Mouse (Mus musculus) heart, embryonic 11.5 days (tissue): ENCODE results near the gene Wdr54. TPM values are rescaled to one million over a fixed set of nuclear protein-coding genes. Genes with fewer than 3 reads are reported as not detected.
A peak's percentile ranks its signal among the peaks of the same experiment; 100 is the strongest.

Experiments
- ATAC-seq: fragments of 200-750 bp; cut with Nextera tagmentation; replicated peaks from 2 replicates; pipeline ENCODE4 v1.8.0; 2017; ENCODE audit warnings: moderate library complexity; ENCODE audit not compliant: insufficient number of reproducible peaks, low FRiP score, low TSS enrichment
- H3K27ac ChIP-seq: fragments of 300-500 bp; sonication (generic); 2 replicates; pipeline ENCODE4 v1.5.1; 2014; ENCODE audit warnings: mild to moderate bottlenecking, low read depth, low read length
- H3K27me3 ChIP-seq: fragments of 300-500 bp; sonication (generic); 2 replicates; pipeline ENCODE4 v1.6.1; 2014; ENCODE audit warnings: mild to moderate bottlenecking, low read length, mixed read lengths; ENCODE audit not compliant: control insufficient read depth, insufficient read depth
- H3K36me3 ChIP-seq: fragments of 300-500 bp; sonication (generic); 2 replicates; pipeline ENCODE4 v1.6.1; 2014; ENCODE audit warnings: mild to moderate bottlenecking, low read length, moderate library complexity, mixed read lengths; ENCODE audit not compliant: control insufficient read depth, insufficient read depth
- H3K4me1 ChIP-seq: fragments of 300-500 bp; sonication (generic); 2 replicates; pipeline ENCODE4 v1.6.1; 2014; ENCODE audit warnings: low read length; ENCODE audit not compliant: control insufficient read depth, insufficient read depth
- H3K4me2 ChIP-seq: fragments of 300-500 bp; sonication (generic); 2 replicates; pipeline ENCODE4 v1.6.1; 2014; ENCODE audit warnings: mild to moderate bottlenecking, moderate library complexity
- H3K4me3 ChIP-seq: fragments of 300-500 bp; sonication (generic); 2 replicates; pipeline ENCODE4 v1.5.1; 2014; ENCODE audit warnings: low read depth, low read length
- H3K9ac ChIP-seq: fragments of 300-500 bp; sonication (generic); 2 replicates; pipeline ENCODE4 v1.6.1; 2014; ENCODE audit warnings: mild to moderate bottlenecking, low read depth, low read length, moderate library complexity
- H3K9me3 ChIP-seq: fragments of 300-500 bp; sonication (generic); replicated peaks from 2 replicates; pipeline ENCODE4 v1.6.1; 2016; ENCODE audit warnings: low read length; ENCODE audit not compliant: control insufficient read depth
- WGBS: fragments of 180-500 bp; shearing (Covaris S2); extraction: QIAGEN DNeasy Blood & Tissue Kit; methylation state at CpG from one replicate; pipeline ENCODE4 v1.1.7; 2014; ENCODE audit not compliant: insufficient replicate concordance; 5-methylcytosine and 5-hydroxymethylcytosine counted together
- polyA plus RNA-seq: library from polyadenylated mRNA; unstranded; fragments of >200 nt; fragmentation: Nextera tagmentation; extraction: Ambion mirVana; gene quantifications from 2 replicates; pipeline ENCODE4 v1.2.1, GENCODE M21; 2014

Gene Wdr54
- polyA plus RNA-seq, 1 experiment from 2014 or later, result 6.9 TPM

- Histone ChIP-seq H3K4me3 (no peak overlapping the region), H3K27ac (no peak overlapping the region), H3K27me3 (no peaks in the 10 kb centered on the region), H3K4me2 (no peak overlapping the region), H3K36me3 (no peaks in the 10 kb centered on the region), H3K9ac (no peak overlapping the region), H3K4me1 (peaks cover 32% of the 10 kb centered on the region), H3K9me3 (no peaks in the 10 kb centered on the region)
- ATAC-seq, result no peak
- WGBS, result 77% methylated on average over 4 of the region's 4 CpGs
Measured at GRCm38 (mm10) chr6:83111510-83112136, 44.6 kb downstream of the Wdr54 start.

- Histone ChIP-seq H3K4me2 (peak within 1 kb of the TSS; percentile 82), H3K4me1 (peaks cover 21% of the 10 kb centered on the region), H3K36me3 (no peaks in the 10 kb centered on the region), H3K27me3 (no peaks in the 10 kb centered on the region), H3K9me3 (no peaks in the 10 kb centered on the region), H3K27ac (peak within 1 kb of the TSS; percentile 65), H3K4me3 (peak within 1 kb of the TSS; percentile 66), H3K9ac (peak within 1 kb of the TSS; percentile 82)
- WGBS, result under 1% methylated on average over 76 of the region's 76 CpGs
- ATAC-seq, result peak; percentile 79
Measured at GRCm38 (mm10) chr6:83108762-83109668, 47.2 kb downstream of the Wdr54 start, which contains the start of gene Mrpl53. Gene Mrpl53 (plus strand): TSS chr6:83109040.

- Histone ChIP-seq H3K27me3 (no peaks in the 10 kb centered on the region), H3K27ac (no peak overlapping the region), H3K9ac (peak overlapping the region; percentile 18; the same call in 1 of the 2 replicates), H3K9me3 (no peaks in the 10 kb centered on the region), H3K36me3 (no peaks in the 10 kb centered on the region), H3K4me1 (peaks cover 28% of the 10 kb centered on the region), H3K4me3 (peak overlapping the region; percentile 66), H3K4me2 (peak overlapping the region; percentile 82)
- ATAC-seq, result no peak
- 29% methylated on average over 13 of the region's 13 CpGs for WGBS
Measured at GRCm38 (mm10) chr6:83107566-83108400, 48.4 kb downstream of the Wdr54 start.

- no peak for ATAC-seq
- no peak overlapping the region for H3K9ac ChIP-seq
- no peak overlapping the region for H3K4me3 ChIP-seq
- no peak overlapping the region for H3K27ac ChIP-seq
- H3K9me3 ChIP-seq, result no peaks in the 10 kb centered on the region
- 78% methylated on average over 4 of the region's 4 CpGs for WGBS
- peaks cover 24% of the 10 kb centered on the region for H3K4me1 ChIP-seq
- H3K4me2 ChIP-seq, result no peak overlapping the region
- H3K36me3 ChIP-seq, result no peaks in the 10 kb centered on the region
- no peaks in the 10 kb centered on the region for H3K27me3 ChIP-seq
Measured at GRCm38 (mm10) chr6:83104158-83104557, 52.0 kb downstream of the Wdr54 start.

- no peak overlapping the region for H3K27ac ChIP-seq
- H3K9ac ChIP-seq, result peak overlapping the region; percentile 22; the same call in 1 of the 2 replicates
- ATAC-seq, result peak; percentile 15
- H3K4me3 ChIP-seq, result peak overlapping the region; percentile 87; the same call in 1 of the 2 replicates
- H3K36me3 ChIP-seq, result no peaks in the 10 kb centered on the region
- H3K4me2 ChIP-seq, result peak overlapping the region; percentile 87
- 36% methylated on average over 11 of the region's 11 CpGs for WGBS
- H3K27me3 ChIP-seq, result no peaks in the 10 kb centered on the region
- no peaks in the 10 kb centered on the region for H3K9me3 ChIP-seq
- H3K4me1 ChIP-seq, result peaks cover 22% of the 10 kb centered on the region
Measured at GRCm38 (mm10) chr6:83103130-83103650, 53.0 kb downstream of the Wdr54 start.

- H3K4me1 ChIP-seq, result peaks cover 15% of the 10 kb centered on the region
Measured at GRCm38 (mm10) chr6:83101688-83102556, 54.3 kb downstream of the Wdr54 start.

GRCm38 (mm10) chr6:83101316-83101687, 54.9 kb downstream of the Wdr54 start, which contains the start of the genes Ccdc142 and Gm42688:
Gene Ccdc142 (plus strand): TSS chr6:83101601.
Gene Gm42688 (plus strand): TSS chr6:83101617.
- no peaks in the 10 kb centered on the region for H3K27me3 ChIP-seq
- peak within 1 kb of the TSS; percentile 87 for H3K4me3 ChIP-seq
- ATAC-seq, result peak; percentile 81
- peak within 1 kb of the TSS; percentile 68 for H3K27ac ChIP-seq
- peaks cover 15% of the 10 kb centered on the region for H3K4me1 ChIP-seq
- H3K4me2 ChIP-seq, result peak within 1 kb of the TSS; percentile 87
- no peaks in the 10 kb centered on the region for H3K36me3 ChIP-seq
- no peaks in the 10 kb centered on the region for H3K9me3 ChIP-seq
- WGBS, result 1% methylated on average over 25 of the region's 25 CpGs
- H3K9ac ChIP-seq, result peak within 1 kb of the TSS; percentile 85

More at GRCm38 (mm10) chr6:83101688-83102556, 54.3 kb downstream of the Wdr54 start:
- H3K36me3 ChIP-seq, result no peaks in the 10 kb centered on the region
- peak overlapping the region; percentile 87 for H3K4me3 ChIP-seq
- H3K4me2 ChIP-seq, result peak overlapping the region; percentile 87
- under 1% methylated on average over 72 of the region's 74 CpGs for WGBS
- peak overlapping the region; percentile 85 for H3K9ac ChIP-seq
- no peaks in the 10 kb centered on the region for H3K9me3 ChIP-seq
- H3K27ac ChIP-seq, result peak overlapping the region; percentile 68
- no peaks in the 10 kb centered on the region for H3K27me3 ChIP-seq
- peak; percentile 76 for ATAC-seq
